Mouse (Mus musculus): ENCODE results near the gene Hcn2. TPM values are rescaled to one million over a fixed set of nuclear protein-coding genes. Genes with fewer than 3 reads are reported as not detected.

The Hcn2 gene
- polyA plus RNA-seq, 1 experiment from 2014 or later, result 0.20 TPM

DNA sequence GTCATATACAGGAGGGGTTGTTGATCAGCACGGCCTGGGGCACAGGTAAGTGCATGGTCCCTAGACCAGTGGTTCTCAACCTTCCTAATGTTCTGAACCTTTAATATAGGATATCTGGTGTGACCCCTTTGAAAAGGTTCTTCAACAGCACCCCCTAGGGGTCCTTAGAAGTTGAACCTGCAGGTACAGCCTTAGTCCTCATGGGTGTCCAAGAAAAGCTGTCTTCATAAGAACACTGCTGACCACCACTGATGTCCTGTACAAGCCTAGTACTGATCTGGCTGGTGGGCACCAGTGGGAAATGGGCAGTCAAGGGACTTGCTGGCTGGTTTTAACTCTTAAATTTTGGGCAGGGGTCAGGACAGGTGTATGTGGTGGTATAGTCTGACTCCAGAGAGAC, 4.4 kb upstream of the Hcn2 start:
- ATAC-seq (ENCODE audit: low FRiP score) (peak; percentile 6; the same call in 1 of the 2 replicates), DNase-seq (ENCODE audit: low spot score) (peak; percentile 28)
- Histone ChIP-seq H3K36me3 (ENCODE audit: control insufficient read depth, insufficient read depth, low read length) (peaks cover 12% of the 10 kb centered on the region), H3K4me2 (replicated peaks; ENCODE audit: low read depth, low read length) (no peak overlapping the region), H3K4me1 (replicated peaks; ENCODE audit: control insufficient read depth, insufficient read depth, low read length) (no peaks in the 10 kb centered on the region), H3K27me3 (ENCODE audit: control insufficient read depth, insufficient read depth, low read length) (peaks cover 23% of the 10 kb centered on the region), H3K9me3 (ENCODE audit: control insufficient read depth, low read length) (no peaks in the 10 kb centered on the region), H3K9ac (ENCODE audit: low read depth, low read length) (no peak overlapping the region), H3K27ac (ENCODE audit: low read depth, low read length) (no peak overlapping the region), H3K4me3 (ENCODE audit: low read depth, low read length) (no peak overlapping the region)
- WGBS, result 76% methylated on average over 1 of the region's 1 CpGs

DNA sequence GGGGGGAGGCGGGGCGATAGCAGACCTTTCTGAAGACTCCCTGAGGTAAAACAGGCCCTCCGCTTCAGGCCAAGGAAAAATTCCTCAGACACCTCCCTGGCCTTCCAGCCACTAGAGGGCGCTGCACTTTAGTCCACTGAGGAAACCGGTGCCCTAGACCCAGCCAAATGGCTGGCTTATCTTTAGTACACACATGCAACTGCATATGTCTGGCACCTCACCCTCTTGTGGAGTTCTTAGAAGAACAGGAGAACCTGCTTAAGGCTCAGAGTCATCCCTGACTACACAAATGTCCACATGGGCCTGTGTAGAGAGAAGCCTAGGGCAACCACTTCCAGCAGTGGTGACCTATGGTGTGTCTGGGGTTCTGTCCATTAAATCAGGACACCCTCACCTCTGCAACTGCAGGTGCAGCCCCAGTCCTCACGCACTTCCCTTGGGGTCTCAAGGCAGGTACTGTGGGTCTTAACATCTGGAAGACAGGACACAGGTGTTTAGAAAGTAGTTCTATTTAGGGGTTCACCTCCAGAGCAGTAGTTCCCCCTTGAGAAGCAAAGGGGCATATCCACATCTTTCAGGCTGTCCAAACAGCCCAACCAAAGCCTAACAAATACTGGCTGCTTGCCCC, 3.8 kb upstream of the Hcn2 start:
- Histone ChIP-seq H3K27ac (ENCODE audit: low read depth, low read length) (no peak overlapping the region), H3K36me3 (ENCODE audit: control insufficient read depth, insufficient read depth, low read length) (peaks cover 12% of the 10 kb centered on the region), H3K27me3 (ENCODE audit: control insufficient read depth, insufficient read depth, low read length) (peaks cover 29% of the 10 kb centered on the region), H3K4me3 (ENCODE audit: low read depth, low read length) (no peak overlapping the region), H3K4me1 (replicated peaks; ENCODE audit: control insufficient read depth, insufficient read depth, low read length) (no peaks in the 10 kb centered on the region), H3K9me3 (ENCODE audit: control insufficient read depth, low read length) (no peaks in the 10 kb centered on the region), H3K4me2 (replicated peaks; ENCODE audit: low read depth, low read length) (no peak overlapping the region), H3K9ac (ENCODE audit: low read depth, low read length) (no peak overlapping the region)
- WGBS, result 7% methylated on average over 5 of the region's 6 CpGs
- DNase-seq (ENCODE audit: low spot score), result peak; percentile 88
- ATAC-seq (ENCODE audit: low FRiP score), result peak; percentile 39; the same call in 1 of the 2 replicates

DNA sequence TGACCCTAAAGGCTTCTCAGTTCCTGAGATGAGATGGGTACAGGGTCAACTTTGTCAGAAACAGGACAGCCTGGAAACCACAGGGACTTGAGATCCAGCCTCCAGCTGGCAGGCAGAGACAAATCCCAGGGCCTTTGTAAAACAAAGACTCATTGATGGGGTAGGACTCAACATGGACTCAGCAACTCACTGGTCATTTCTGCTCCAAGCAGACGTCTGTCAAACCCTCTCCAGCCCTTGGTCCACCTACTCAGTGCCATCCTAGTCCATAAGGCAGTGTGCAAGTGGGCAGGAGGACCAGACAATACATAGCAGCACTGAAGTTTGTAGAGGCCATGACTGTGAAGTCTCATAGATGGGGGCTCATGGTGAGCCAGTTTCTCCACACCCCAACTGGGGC, 3.3 kb upstream of the Hcn2 start:
- Histone ChIP-seq H3K9ac (ENCODE audit: low read depth, low read length) (no peak overlapping the region), H3K4me3 (ENCODE audit: low read depth, low read length) (no peak overlapping the region), H3K4me1 (replicated peaks; ENCODE audit: control insufficient read depth, insufficient read depth, low read length) (no peaks in the 10 kb centered on the region), H3K27ac (ENCODE audit: low read depth, low read length) (no peak overlapping the region), H3K36me3 (ENCODE audit: control insufficient read depth, insufficient read depth, low read length) (peaks cover 12% of the 10 kb centered on the region), H3K27me3 (ENCODE audit: control insufficient read depth, insufficient read depth, low read length) (peaks cover 34% of the 10 kb centered on the region), H3K4me2 (replicated peaks; ENCODE audit: low read depth, low read length) (no peak overlapping the region), H3K9me3 (ENCODE audit: control insufficient read depth, low read length) (no peaks in the 10 kb centered on the region)
- no peak for DNase-seq (ENCODE audit: low spot score)
- no peak for ATAC-seq (ENCODE audit: low FRiP score)
- WGBS, result 33% methylated on average over 1 of the region's 1 CpGs

DNA sequence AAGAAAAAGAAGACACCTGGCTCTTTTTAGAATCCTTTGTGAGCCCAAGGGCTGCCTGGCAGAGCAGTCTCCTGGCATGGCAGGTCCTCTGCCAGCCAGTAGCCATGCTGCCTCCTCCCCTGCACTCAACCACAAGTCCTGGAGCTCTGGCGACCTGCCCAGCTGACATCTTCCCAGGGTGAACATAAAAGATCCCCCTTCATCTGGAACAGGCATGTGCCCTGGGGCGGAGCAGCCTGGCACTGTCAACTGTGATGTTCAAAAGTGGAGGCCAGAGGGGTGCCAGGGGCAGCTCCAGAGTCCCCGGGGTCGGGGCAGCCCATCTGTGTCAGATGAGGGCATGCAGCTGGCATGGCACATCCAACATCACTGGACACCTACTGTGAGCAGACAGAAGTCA, 1.4 kb upstream of the Hcn2 start:
- no peaks in the 10 kb centered on the region for H3K4me1 ChIP-seq (replicated peaks; ENCODE audit: control insufficient read depth, insufficient read depth, low read length)
- peaks cover 45% of the 10 kb centered on the region for H3K27me3 ChIP-seq (ENCODE audit: control insufficient read depth, insufficient read depth, low read length)
- H3K36me3 ChIP-seq (ENCODE audit: control insufficient read depth, insufficient read depth, low read length), result peaks cover 7% of the 10 kb centered on the region
- no peak overlapping the region for H3K4me3 ChIP-seq (ENCODE audit: low read depth, low read length)
- no peak overlapping the region for H3K9ac ChIP-seq (ENCODE audit: low read depth, low read length)
- no peak overlapping the region for H3K4me2 ChIP-seq (replicated peaks; ENCODE audit: low read depth, low read length)
- WGBS, result 68% methylated on average over 4 of the region's 4 CpGs
- no peaks in the 10 kb centered on the region for H3K9me3 ChIP-seq (ENCODE audit: control insufficient read depth, low read length)
- DNase-seq (ENCODE audit: low spot score), result no peak
- ATAC-seq (ENCODE audit: low FRiP score), result no peak
- H3K27ac ChIP-seq (ENCODE audit: low read depth, low read length), result no peak overlapping the region

DNA sequence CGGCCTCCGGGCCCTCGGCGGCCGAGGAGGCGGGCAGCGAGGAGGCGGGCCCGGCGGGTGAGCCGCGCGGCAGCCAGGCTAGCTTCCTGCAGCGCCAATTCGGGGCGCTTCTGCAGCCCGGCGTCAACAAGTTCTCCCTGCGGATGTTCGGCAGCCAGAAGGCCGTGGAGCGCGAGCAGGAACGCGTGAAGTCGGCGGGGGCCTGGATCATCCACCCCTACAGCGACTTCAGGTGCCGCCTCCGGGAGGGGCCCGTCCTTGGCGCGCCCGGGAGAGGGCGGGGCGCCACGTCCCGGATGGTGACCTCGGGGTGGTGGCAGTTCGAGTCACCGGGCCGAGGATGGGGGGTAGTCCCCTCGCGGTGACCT, 538 bp downstream of the Hcn2 start:
- peak overlapping the region; percentile 37 for H3K4me3 ChIP-seq (ENCODE audit: low read depth, low read length)
- no peaks in the 10 kb centered on the region for H3K4me1 ChIP-seq (replicated peaks; ENCODE audit: control insufficient read depth, insufficient read depth, low read length)
- no peak overlapping the region for H3K27ac ChIP-seq (ENCODE audit: low read depth, low read length)
- H3K27me3 ChIP-seq (ENCODE audit: control insufficient read depth, insufficient read depth, low read length), result peaks cover 45% of the 10 kb centered on the region
- DNase-seq (ENCODE audit: low spot score), result peak; percentile 51
- H3K36me3 ChIP-seq (ENCODE audit: control insufficient read depth, insufficient read depth, low read length), result no peaks in the 10 kb centered on the region
- ATAC-seq (ENCODE audit: low FRiP score), result no peak
- H3K4me2 ChIP-seq (replicated peaks; ENCODE audit: low read depth, low read length), result peak overlapping the region; percentile 73
- 1% methylated on average over 41 of the region's 44 CpGs for WGBS
- H3K9ac ChIP-seq (ENCODE audit: low read depth, low read length), result 0 out of 2 replicates have a peak overlapping the region, but pooled peaks have one; percentile 3
- no peaks in the 10 kb centered on the region for H3K9me3 ChIP-seq (ENCODE audit: control insufficient read depth, low read length)

DNA sequence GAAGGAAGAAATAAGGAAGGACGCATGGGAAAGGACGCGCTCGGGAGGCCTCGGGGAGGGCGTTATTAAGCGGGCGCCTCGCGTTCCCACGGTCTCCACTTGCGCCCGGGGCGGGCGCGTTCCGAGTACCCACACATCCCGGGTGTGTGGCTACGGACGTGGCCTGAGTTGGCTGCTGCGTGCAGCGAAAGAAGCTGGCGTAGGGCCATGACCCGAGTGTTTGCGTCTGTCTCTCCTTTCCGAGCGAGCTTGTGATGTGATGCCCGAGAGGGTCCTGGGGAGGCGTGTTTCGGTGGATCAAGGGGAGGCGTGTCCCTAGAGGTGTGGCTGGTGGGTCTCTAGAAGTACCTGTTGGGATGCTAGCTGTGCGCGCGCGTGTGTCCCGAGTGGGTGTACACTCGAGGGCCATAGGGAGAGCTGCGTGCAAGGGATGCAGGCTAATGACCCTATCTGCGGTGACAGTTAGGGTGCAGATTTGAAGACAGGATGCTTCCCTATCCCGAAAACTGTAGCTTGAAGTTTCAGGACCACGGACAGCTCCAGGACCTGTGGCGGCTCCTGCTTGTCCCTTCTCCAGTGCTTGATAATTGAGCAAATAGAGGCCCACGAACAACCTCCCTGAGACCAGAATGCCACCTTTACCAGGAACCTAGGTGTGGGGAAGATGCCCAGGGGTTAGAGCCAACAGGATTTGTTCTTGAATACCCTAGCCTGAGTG, 1.4 kb downstream of the Hcn2 start:
- 5% methylated on average over 43 of the region's 43 CpGs for WGBS
- peak overlapping the region; percentile 37; the same call in 1 of the 2 replicates for H3K4me3 ChIP-seq (ENCODE audit: low read depth, low read length)
- no peaks in the 10 kb centered on the region for H3K36me3 ChIP-seq (ENCODE audit: control insufficient read depth, insufficient read depth, low read length)
- DNase-seq (ENCODE audit: low spot score) (peak; percentile 83), ATAC-seq (ENCODE audit: low FRiP score) (no peak)
- no peaks in the 10 kb centered on the region for H3K9me3 ChIP-seq (ENCODE audit: control insufficient read depth, low read length)
- no peak overlapping the region for H3K9ac ChIP-seq (ENCODE audit: low read depth, low read length)
- peaks cover 45% of the 10 kb centered on the region for H3K27me3 ChIP-seq (ENCODE audit: control insufficient read depth, insufficient read depth, low read length)
- no peaks in the 10 kb centered on the region for H3K4me1 ChIP-seq (replicated peaks; ENCODE audit: control insufficient read depth, insufficient read depth, low read length)
- H3K27ac ChIP-seq (ENCODE audit: low read depth, low read length), result no peak overlapping the region
- H3K4me2 ChIP-seq (replicated peaks; ENCODE audit: low read depth, low read length), result peak overlapping the region; percentile 73

DNA sequence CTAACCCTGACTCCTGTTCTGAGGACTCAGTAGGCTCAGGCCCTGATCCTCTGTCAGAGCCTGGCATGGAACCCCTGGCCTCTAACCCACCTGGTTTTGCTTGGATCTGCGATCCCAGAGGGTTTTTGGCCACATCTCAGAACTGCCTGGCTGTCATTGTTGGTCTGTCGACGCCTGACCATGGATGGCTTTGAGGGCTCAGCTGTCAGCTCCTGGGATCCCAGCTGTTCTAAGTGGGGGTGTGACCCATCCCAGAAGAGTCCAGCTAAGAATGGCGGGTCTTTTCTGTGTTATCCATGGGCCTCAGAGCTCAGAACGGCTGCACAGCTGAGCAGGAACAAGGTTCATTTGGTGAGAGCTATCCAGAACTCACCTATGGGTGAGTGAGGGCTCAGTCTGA, 4.7 kb downstream of the Hcn2 start:
- WGBS, result 67% methylated on average over 5 of the region's 5 CpGs
- no peak for ATAC-seq (ENCODE audit: low FRiP score)

DNA sequence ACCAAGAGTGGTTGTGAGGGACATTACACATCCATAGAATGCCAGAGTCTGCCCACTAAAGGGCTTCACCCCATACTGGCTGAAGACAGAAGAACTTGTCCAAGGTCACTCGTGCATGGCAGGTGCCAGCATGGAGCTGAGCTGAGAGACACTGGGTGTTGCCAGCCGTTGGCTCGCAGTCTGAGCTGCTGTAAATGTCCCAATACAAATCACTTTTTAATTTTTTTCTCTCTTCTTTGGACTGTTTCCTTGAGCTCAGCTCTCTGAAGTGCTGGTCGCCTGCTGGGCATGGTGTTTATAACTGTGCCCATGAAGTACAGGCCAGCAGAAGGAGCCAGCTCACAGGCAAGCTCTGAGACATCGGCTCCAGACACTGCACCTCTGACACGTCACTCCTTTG, 6.6 kb downstream of the Hcn2 start:
- 59% methylated on average over 6 of the region's 6 CpGs for WGBS
- Histone ChIP-seq H3K27ac (ENCODE audit: low read depth, low read length) (no peak overlapping the region), H3K27me3 (ENCODE audit: control insufficient read depth, insufficient read depth, low read length) (peaks cover 12% of the 10 kb centered on the region), H3K9ac (ENCODE audit: low read depth, low read length) (no peak overlapping the region), H3K36me3 (ENCODE audit: control insufficient read depth, insufficient read depth, low read length) (no peaks in the 10 kb centered on the region), H3K4me2 (replicated peaks; ENCODE audit: low read depth, low read length) (no peak overlapping the region), H3K4me3 (ENCODE audit: low read depth, low read length) (no peak overlapping the region), H3K9me3 (ENCODE audit: control insufficient read depth, low read length) (no peaks in the 10 kb centered on the region), H3K4me1 (replicated peaks; ENCODE audit: control insufficient read depth, insufficient read depth, low read length) (no peaks in the 10 kb centered on the region)
- ATAC-seq (ENCODE audit: low FRiP score) (no peak), DNase-seq (ENCODE audit: low spot score) (no peak)

More for the DNA sequence above, 4.7 kb downstream of the Hcn2 start:
- no peak for DNase-seq (ENCODE audit: low spot score)
- Histone ChIP-seq H3K4me1 (replicated peaks; ENCODE audit: control insufficient read depth, insufficient read depth, low read length) (no peaks in the 10 kb centered on the region), H3K9ac (ENCODE audit: low read depth, low read length) (no peak overlapping the region), H3K36me3 (ENCODE audit: control insufficient read depth, insufficient read depth, low read length) (no peaks in the 10 kb centered on the region), H3K4me2 (replicated peaks; ENCODE audit: low read depth, low read length) (no peak overlapping the region), H3K27me3 (ENCODE audit: control insufficient read depth, insufficient read depth, low read length) (peaks cover 32% of the 10 kb centered on the region), H3K4me3 (ENCODE audit: low read depth, low read length) (no peak overlapping the region), H3K9me3 (ENCODE audit: control insufficient read depth, low read length) (no peaks in the 10 kb centered on the region), H3K27ac (ENCODE audit: low read depth, low read length) (no peak overlapping the region)

DNA sequence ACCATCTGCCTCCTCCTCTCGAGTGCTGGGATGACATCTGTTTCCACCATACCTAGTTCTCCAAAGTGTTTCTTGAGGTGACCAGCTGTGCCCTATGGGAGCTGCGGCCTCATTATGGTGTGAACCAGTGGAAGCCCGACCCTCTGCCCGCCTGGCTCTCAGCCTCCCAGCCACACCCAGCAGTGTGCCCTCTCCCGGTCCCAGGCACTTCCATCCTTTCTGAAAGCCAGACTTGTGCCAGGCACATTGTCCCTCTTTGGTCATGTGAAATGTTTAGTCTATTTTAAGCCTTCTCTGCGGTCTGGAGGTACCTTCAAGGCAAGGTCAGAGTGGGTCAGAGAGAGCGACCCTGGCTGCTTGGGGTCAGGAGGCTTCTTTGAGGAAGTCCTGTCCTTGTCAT, 7.3 kb downstream of the Hcn2 start:
- Histone ChIP-seq H3K27ac (ENCODE audit: low read depth, low read length) (no peak overlapping the region), H3K9me3 (ENCODE audit: control insufficient read depth, low read length) (no peaks in the 10 kb centered on the region), H3K27me3 (ENCODE audit: control insufficient read depth, insufficient read depth, low read length) (peaks cover 7% of the 10 kb centered on the region), H3K36me3 (ENCODE audit: control insufficient read depth, insufficient read depth, low read length) (no peaks in the 10 kb centered on the region), H3K4me2 (replicated peaks; ENCODE audit: low read depth, low read length) (no peak overlapping the region), H3K4me3 (ENCODE audit: low read depth, low read length) (no peak overlapping the region), H3K9ac (ENCODE audit: low read depth, low read length) (no peak overlapping the region), H3K4me1 (replicated peaks; ENCODE audit: control insufficient read depth, insufficient read depth, low read length) (no peaks in the 10 kb centered on the region)
- no peak for DNase-seq (ENCODE audit: low spot score)
- ATAC-seq (ENCODE audit: low FRiP score), result no peak
- 78% methylated on average over 7 of the region's 7 CpGs for WGBS

Measured in hindbrain, embryonic 11.5 days (tissue).